Mouse (Mus musculus): Measurements from ENCODE around the gene Nobox. TPM values are rescaled to one million over a fixed set of nuclear protein-coding genes. Genes with fewer than 3 reads are reported as not detected.

Nobox gene
- polyA plus RNA-seq, 1 experiment from 2014 or later, result not detected

DNA sequence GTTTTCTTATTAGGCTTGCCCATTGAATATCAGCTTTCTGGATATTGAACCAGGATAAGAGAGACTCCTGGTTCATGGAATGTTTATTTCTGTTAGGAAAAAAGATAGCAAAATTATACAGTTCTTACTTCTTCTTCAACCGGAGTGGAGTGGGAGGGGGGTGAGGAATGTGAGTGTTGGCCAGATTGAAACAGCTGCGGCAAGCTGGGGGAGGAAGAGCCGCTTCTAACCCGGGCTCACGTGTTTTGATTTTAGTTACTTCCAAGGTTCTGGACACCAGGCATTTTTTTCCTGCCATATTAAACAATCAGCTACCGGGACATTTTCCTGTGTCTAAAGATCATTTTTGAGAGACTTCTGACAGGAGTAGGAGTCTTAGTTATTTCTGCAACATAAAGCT is 717 bp upstream of the Nobox start:
- no peaks in the 10 kb centered on the region for H3K36me3 ChIP-seq
- H3K27me3 ChIP-seq (ENCODE audit: insufficient read depth, poor library complexity, severe bottlenecking), result no peaks in the 10 kb centered on the region
- DNase-seq (ENCODE audit: low spot score), result no peak
- no peaks in the 10 kb centered on the region for H3K4me1 ChIP-seq (replicated peaks)
- H3K4me3 ChIP-seq, result no peak overlapping the region
- no peak overlapping the region for H3K27ac ChIP-seq
- 75% methylated on average over 6 of the region's 6 CpGs for WGBS
- no peaks in the 10 kb centered on the region for H3K9me3 ChIP-seq

DNA sequence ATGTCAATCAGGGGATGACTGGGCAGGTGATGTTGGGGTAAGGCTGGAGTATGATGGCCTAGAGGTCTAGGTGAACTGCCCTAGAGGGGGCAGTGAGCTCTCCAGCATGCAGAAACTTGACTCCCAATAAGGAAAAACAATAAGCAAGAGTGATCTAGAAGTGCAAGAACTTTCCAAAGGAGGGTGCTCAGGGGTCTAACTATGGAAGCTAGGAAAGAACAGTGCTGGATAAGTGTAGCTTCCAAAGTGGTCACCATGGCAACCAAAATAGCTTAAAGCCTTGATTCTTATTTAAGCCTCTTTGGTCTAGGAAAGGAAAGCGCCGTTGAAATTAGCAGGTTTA is 11.9 kb downstream of the Nobox start:
- Histone ChIP-seq H3K27me3 (ENCODE audit: insufficient read depth, poor library complexity, severe bottlenecking) (no peaks in the 10 kb centered on the region), H3K9me3 (no peaks in the 10 kb centered on the region), H3K4me1 (replicated peaks) (no peaks in the 10 kb centered on the region), H3K4me3 (no peak overlapping the region), H3K27ac (no peak overlapping the region), H3K36me3 (no peaks in the 10 kb centered on the region)
- WGBS, result 39% methylated on average over 2 of the region's 2 CpGs
- peak; percentile 21 for DNase-seq (ENCODE audit: low spot score)

DNA sequence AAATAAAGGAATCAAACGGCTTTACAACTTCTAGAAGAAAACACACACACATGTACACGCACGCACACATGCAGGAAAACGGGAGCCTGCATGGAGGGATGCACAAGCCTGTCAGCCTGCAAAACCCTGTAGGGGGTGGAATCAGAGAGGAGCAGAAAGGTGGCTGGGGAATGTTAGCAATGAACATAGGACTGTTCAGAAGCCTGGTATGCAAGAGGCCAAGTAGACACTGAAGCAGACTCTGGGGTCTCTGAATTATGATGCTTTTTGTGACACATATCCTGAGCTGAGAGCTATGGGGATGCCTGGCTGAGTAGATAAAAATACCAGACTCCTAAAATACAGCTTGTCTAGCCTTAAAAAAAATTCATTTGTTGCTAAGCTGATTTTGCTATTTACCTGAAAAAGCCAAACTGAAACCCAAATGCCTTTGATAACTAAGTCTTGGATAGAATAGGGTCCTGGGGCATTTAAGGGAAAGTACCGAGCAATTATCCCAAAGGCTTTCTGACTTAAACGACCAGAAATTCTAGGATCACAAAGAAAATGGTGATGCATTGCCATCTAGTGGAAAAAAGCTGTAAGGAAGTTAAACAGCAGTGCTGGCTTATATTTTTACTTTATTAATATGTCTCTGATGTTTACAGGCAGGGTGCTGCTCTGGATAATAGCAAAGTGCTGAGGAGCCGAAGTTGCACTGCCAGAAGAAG is 12.4 kb downstream of the Nobox start:
- H3K4me1 ChIP-seq (replicated peaks), result no peaks in the 10 kb centered on the region
- DNase-seq (ENCODE audit: low spot score), result no peak
- WGBS, result 52% methylated on average over 7 of the region's 7 CpGs

DNA sequence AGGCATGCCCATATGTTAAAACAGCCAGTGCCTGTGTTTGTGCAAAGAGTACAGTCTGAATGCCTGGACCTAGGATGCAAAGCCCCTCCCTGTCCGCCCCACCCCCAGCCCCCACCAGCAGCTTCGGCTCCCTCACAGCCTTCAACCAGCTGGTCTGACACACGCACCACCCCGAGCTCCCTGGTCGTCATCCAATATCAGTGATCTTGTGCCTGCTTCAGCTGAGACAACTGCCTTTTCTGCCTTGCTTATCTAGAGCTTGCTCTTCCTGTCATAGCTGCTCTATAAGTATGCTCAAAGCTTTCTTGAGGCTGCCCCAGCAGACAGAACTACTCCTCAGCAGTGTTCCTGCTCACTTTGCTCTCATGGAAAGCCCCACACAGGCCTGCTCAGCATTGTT is 13.4 kb downstream of the Nobox start:
- no peak for DNase-seq (ENCODE audit: low spot score)
- Histone ChIP-seq H3K27me3 (ENCODE audit: insufficient read depth, poor library complexity, severe bottlenecking) (no peaks in the 10 kb centered on the region), H3K9me3 (no peaks in the 10 kb centered on the region), H3K4me1 (replicated peaks) (no peaks in the 10 kb centered on the region), H3K27ac (no peak overlapping the region), H3K4me3 (no peak overlapping the region), H3K36me3 (no peaks in the 10 kb centered on the region)
- 46% methylated on average over 5 of the region's 5 CpGs for WGBS

More for the DNA sequence above, 12.4 kb downstream of the Nobox start:
- H3K27me3 ChIP-seq (ENCODE audit: insufficient read depth, poor library complexity, severe bottlenecking), result no peaks in the 10 kb centered on the region
- no peak overlapping the region for H3K4me3 ChIP-seq
- no peaks in the 10 kb centered on the region for H3K9me3 ChIP-seq
- H3K27ac ChIP-seq, result no peak overlapping the region
- H3K36me3 ChIP-seq, result no peaks in the 10 kb centered on the region

DNA sequence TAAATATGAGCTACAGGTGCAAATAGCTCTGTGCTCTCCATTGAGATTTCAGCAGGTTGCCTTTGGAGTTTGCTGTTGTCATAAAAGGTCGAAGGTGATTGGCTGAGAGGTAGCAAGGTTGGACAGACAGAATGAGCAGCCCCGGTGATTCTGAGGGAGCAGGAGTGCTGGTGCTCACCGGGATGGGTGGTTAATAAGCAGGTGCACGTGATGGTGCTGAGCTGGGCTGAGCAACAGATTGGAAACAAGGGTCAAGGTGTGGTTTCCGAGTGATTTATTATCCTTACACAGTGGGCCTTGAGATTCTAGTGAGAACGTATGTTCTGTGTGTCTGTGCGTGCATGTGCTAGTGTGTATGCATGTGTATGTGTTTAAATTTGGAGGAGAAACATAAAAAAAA is 16.2 kb downstream of the Nobox start:
- 82% methylated on average over 7 of the region's 7 CpGs for WGBS
- no peak for DNase-seq (ENCODE audit: low spot score)
- no peaks in the 10 kb centered on the region for H3K4me1 ChIP-seq (replicated peaks)
- H3K27me3 ChIP-seq (ENCODE audit: insufficient read depth, poor library complexity, severe bottlenecking), result no peaks in the 10 kb centered on the region
- no peak overlapping the region for H3K4me3 ChIP-seq
- H3K27ac ChIP-seq, result no peak overlapping the region
- no peaks in the 10 kb centered on the region for H3K9me3 ChIP-seq
- peaks cover 6% of the 10 kb centered on the region; the same call in 1 of the 2 replicates for H3K36me3 ChIP-seq

DNA sequence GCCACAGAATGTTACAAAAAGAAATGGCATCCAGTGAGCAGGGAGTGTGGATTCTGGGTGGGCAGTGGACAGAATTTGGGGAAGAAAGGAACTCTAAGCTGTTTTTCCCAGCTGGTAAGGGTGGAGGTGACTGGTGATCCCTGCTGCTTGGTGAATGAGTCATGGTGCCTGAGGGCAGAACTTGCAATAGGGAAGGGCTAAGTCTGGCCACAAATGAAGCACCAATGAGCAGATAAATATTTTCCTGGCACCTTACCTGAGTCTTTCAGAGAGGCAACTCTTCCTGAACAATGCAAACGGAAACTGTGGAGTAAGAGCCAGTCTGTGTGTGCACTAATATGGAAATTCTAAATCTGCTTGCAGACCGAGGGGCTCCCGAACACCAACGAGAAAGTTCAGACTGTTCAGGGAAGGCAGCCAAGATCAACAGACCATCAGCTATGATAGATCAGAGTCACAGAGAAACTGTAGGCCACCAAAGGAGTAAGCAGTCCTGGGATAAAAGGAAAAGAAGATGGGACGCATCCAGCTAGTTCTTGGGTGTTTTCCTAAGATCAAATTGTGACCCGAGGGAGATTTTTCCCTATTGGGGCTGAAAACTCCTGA is 16.8 kb downstream of the Nobox start:
- Histone ChIP-seq H3K27me3 (ENCODE audit: insufficient read depth, poor library complexity, severe bottlenecking) (no peaks in the 10 kb centered on the region), H3K36me3 (peaks cover 6% of the 10 kb centered on the region; the same call in 1 of the 2 replicates), H3K9me3 (no peaks in the 10 kb centered on the region), H3K27ac (no peak overlapping the region), H3K4me3 (no peak overlapping the region), H3K4me1 (replicated peaks) (no peaks in the 10 kb centered on the region)
- no peak for DNase-seq (ENCODE audit: low spot score)
- 78% methylated on average over 6 of the region's 6 CpGs for WGBS

DNA sequence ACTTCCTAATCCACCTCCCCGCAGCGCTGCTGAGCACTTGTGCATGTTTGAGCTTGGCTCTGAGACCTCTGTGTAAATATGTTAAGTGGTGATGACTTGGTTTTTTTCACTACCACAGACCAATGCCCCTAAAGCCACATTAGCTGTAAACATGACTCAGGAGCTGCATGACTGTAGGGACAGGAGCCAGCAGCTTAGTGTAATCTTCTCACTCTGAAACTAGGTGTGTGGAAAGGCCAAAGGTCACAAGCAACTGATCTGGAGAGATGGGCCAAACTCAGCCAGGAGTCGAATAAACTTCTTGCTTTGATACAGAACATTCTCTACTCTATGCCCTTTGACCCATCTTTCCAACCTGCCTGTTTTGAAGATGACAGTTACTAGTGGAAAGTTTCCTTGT is 17.3 kb downstream of the Nobox start:
- Histone ChIP-seq H3K36me3 (peaks cover 6% of the 10 kb centered on the region; the same call in 1 of the 2 replicates), H3K27ac (no peak overlapping the region), H3K27me3 (ENCODE audit: insufficient read depth, poor library complexity, severe bottlenecking) (no peaks in the 10 kb centered on the region), H3K9me3 (no peaks in the 10 kb centered on the region), H3K4me1 (replicated peaks) (no peaks in the 10 kb centered on the region), H3K4me3 (no peak overlapping the region)
- 78% methylated on average over 3 of the region's 3 CpGs for WGBS
- no peak for DNase-seq (ENCODE audit: low spot score)

DNA sequence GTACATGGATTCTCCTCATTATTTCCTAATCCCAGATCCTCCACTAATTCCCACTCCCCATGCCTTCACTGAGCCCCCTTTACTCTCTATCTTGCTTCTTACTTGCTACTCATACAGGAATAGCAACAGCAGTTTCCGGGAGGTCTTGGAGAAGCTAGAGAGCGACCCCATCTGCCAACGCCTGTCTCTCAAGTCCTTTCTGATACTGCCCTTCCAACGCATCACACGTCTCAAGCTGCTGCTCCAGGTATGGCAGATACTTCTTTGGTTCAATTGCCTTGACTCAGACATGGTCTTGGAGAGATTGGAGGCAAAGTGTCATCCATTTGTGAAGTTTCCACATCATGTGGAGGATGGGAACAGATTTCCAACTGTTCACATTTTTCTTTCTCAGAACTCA is 28.9 kb downstream of the Nobox start:
- H3K27me3 ChIP-seq (ENCODE audit: insufficient read depth, poor library complexity, severe bottlenecking), result no peaks in the 10 kb centered on the region
- no peaks in the 10 kb centered on the region for H3K4me1 ChIP-seq (replicated peaks)
- WGBS, result 91% methylated on average over 5 of the region's 5 CpGs
- H3K36me3 ChIP-seq, result no peaks in the 10 kb centered on the region
- no peak overlapping the region for H3K4me3 ChIP-seq
- H3K27ac ChIP-seq, result no peak overlapping the region
- no peak for DNase-seq (ENCODE audit: low spot score)
- no peaks in the 10 kb centered on the region for H3K9me3 ChIP-seq

DNA sequence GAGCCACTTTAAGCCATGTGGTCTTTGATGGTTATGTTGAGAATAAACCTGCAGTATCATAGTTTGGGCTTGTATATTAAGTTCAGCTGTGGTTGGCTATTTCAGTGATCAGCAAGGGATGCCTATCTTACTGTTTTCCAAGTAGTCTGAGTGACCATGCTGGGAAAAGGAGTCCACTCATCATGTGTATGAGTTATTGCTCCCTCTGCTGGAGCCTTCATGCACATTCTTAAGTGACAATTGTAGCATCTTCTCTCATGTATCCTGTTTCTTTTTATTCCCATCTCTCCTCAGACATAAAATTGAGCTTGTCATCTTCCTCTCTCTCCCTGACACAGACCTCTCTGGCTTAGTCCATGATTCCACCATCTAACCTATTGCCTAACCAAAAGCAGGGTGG is 31.1 kb downstream of the Nobox start:
- H3K27ac ChIP-seq, result no peak overlapping the region
- no peak overlapping the region for H3K4me3 ChIP-seq
- no peaks in the 10 kb centered on the region for H3K9me3 ChIP-seq
- H3K36me3 ChIP-seq, result no peaks in the 10 kb centered on the region
- H3K27me3 ChIP-seq (ENCODE audit: insufficient read depth, poor library complexity, severe bottlenecking), result no peaks in the 10 kb centered on the region
- DNase-seq (ENCODE audit: low spot score), result no peak
- no peaks in the 10 kb centered on the region for H3K4me1 ChIP-seq (replicated peaks)

DNA sequence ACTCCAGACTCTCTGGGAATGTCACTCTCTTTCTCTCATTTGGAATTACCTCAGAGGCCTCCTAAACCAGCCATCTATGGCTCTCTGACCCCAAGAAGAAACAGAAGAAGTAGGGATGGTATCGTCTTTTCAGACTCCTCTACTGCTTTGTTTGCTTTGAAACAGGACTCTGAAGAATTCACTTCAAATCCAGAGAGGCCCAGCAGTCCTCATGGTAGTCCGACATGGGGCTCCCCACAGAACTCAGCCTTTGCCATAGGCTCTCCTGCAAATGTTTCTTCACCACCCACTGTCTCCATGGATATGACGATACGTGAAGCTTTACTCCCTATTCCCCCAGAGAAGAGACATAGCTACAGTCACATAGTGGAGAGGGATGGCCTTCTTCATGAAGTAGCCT is 35.2 kb downstream of the Nobox start:
- no peak overlapping the region for H3K27ac ChIP-seq
- 72% methylated on average over 4 of the region's 4 CpGs for whole genome bisulfite sequencing
- no peak for DNase-seq (ENCODE audit: low spot score)
- no peaks in the 10 kb centered on the region for H3K36me3 ChIP-seq
- H3K27me3 ChIP-seq (ENCODE audit: insufficient read depth, poor library complexity, severe bottlenecking), result no peaks in the 10 kb centered on the region
- H3K4me1 ChIP-seq (replicated peaks), result no peaks in the 10 kb centered on the region
- no peaks in the 10 kb centered on the region for H3K9me3 ChIP-seq
- no peak overlapping the region for H3K4me3 ChIP-seq

DNA sequence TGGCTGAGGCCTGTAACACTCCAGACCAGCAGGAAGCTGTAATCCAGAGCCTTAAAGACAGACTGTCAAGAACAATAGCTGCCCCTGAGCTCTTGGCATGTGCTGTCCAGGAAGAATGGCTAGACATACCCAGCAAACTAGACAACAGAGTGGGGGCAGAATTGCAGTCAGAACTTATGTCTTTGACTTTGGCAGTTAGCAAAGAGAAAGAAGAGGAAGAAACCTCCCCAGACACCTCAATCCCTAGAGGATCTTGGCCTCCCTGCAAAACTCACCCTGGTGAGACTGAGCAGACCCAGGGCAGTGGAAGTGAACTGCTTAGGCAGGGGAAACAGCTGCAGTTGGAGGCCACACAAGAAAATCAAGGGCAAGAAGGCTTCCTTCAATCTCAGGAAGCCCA is 36.8 kb downstream of the Nobox start:
- Histone ChIP-seq H3K36me3 (no peaks in the 10 kb centered on the region), H3K9me3 (no peaks in the 10 kb centered on the region), H3K4me3 (no peak overlapping the region), H3K4me1 (replicated peaks) (no peaks in the 10 kb centered on the region), H3K27ac (no peak overlapping the region), H3K27me3 (ENCODE audit: insufficient read depth, poor library complexity, severe bottlenecking) (peaks cover 3% of the 10 kb centered on the region; the same call in 1 of the 2 replicates)
- no peak for DNase-seq (ENCODE audit: low spot score)

DNA sequence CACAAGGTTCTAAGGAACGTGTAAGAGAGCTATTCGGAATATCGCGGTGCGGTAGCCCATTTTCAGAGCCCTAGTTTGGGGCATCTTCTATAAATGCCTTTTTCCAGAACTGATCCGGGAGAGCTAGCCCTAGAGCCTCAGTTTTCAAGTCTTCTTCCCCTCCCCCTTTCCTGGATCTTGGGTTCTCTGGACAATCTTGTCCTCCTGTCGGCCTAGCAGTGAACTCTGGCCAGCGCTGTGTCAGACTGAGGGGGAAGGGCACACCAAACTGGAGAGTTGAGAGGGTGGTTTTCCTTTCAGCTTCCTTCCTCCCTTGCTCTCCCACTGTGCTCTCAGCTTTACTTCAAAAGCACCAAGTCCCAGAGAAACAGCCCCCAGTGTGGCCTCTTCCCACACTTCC is 43.0 kb downstream of the Nobox start:
- Histone ChIP-seq H3K27ac (0 out of 2 replicates have a peak overlapping the region, but pooled peaks have one; percentile 85), H3K36me3 (no peaks in the 10 kb centered on the region), H3K4me3 (peak overlapping the region; percentile 74), H3K9me3 (no peaks in the 10 kb centered on the region), H3K27me3 (ENCODE audit: insufficient read depth, poor library complexity, severe bottlenecking) (peaks cover 38% of the 10 kb centered on the region), H3K4me1 (replicated peaks) (peaks cover 17% of the 10 kb centered on the region)
- 3% methylated on average over 8 of the region's 8 CpGs for WGBS
- DNase-seq (ENCODE audit: low spot score), result peak; percentile 45

DNA sequence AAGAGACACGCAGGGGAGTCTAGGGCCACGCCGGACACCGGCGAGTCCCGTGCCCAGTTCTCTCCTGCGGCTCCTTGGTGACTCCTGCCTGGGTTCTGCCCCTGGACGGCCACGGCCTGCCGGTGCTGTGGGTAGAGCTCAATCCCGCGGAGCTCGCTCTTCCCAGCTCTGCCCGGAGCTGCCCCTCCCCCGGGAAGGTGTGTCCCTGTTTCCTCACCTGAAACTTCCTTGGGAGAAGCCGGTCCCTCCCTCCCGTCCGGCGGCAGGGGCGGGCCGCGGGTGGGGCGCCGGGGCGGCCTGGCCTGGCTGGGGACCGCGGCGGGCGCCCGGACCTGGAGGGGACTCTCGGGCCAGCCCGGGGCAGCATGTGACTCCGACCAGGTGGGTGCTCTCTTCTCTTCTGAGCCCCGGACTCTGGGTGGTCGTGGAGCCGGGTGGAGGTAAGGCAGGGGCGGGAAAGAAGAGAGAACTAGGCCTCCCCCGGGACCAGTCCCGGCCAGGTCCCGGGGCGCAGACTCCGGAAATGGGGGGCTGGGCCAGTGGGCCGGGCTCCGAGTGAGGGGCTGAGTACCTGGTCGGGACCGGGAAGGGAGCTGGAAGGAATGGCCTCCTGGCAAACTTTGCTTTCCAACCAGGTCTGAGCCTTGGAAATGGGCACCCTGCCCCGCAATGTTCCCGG is 43.9 kb downstream of the Nobox start, which contains the start of gene Arhgef5:
Gene Arhgef5 (plus strand): TSS at position 220 of the 679 bp plus-strand sequence.
- under 1% methylated on average over 45 of the region's 48 CpGs for WGBS
- H3K4me1 ChIP-seq (replicated peaks), result peaks cover 17% of the 10 kb centered on the region
- H3K27me3 ChIP-seq (ENCODE audit: insufficient read depth, poor library complexity, severe bottlenecking), result peaks cover 38% of the 10 kb centered on the region
- peak; percentile 46 for DNase-seq (ENCODE audit: low spot score)
- peak within 1 kb of the TSS; percentile 85 for H3K27ac ChIP-seq
- H3K36me3 ChIP-seq, result no peaks in the 10 kb centered on the region
- H3K9me3 ChIP-seq, result no peaks in the 10 kb centered on the region
- peak within 1 kb of the TSS; percentile 74 for H3K4me3 ChIP-seq

Data from hindbrain, embryonic 10.5 days (tissue).